In genomic region chr6:108446766-108447165, GRCm38 (mm10) we compare ENCODE assay signal across 17 mouse cellular contexts.
DNase-seq lines count a peak whose midpoint lies in the region; ATAC-seq and TF ChIP-seq lines count a peak whose summit lies in the region.
"Had no signal": no experiment of that assay in that cellular context is flagged by ENCODE, and none has a peak within 500 bp of the region (broad histone marks: within the 10 kb centered on the region; RNA-seq: fewer than 3 reads in every experiment).

No protein-coding gene starts in this region.

- TF ChIP-seq CTCF in forebrain, postnatal 0 days (IDR thresholded peaks at IDR 0.05; ENCODE audit: low read depth), result no peak
- TF ChIP-seq CTCF in heart, postnatal 0 days (IDR thresholded peaks at IDR 0.05; ENCODE audit: low read depth), result no peak
- no peak for TF ChIP-seq CTCF in liver, adult 2 months (IDR thresholded peaks at IDR 0.05; ENCODE audit: low read depth, low read length)
- no peak for TF ChIP-seq CTCF in cortical plate, adult 2 months (IDR thresholded peaks at IDR 0.05; ENCODE audit: extremely low read depth, insufficient read depth, low read length)
- no peak for TF ChIP-seq CTCF in midbrain, postnatal 0 days (IDR thresholded peaks at IDR 0.05)

- peak; percentile 22 for DNase-seq in forebrain, embryonic 11.5 days (ENCODE audit: low spot score)
- DNase-seq in forebrain, postnatal 0 days, result no peak
- no peak for DNase-seq in heart, postnatal 0 days (ENCODE audit: low spot score)
- no peak for DNase-seq in heart, adult 18-20 months
- no peak for DNase-seq in liver, adult 2 months (ENCODE audit: extremely low read depth, low read depth, low spot score)
- no peak for DNase-seq in liver
- DNase-seq in midbrain, postnatal 0 days (ENCODE audit: low spot score), result no peak
- DNase-seq: cerebellum, adult 11 months; cerebellum, postnatal 36 days; left cerebral cortex, postnatal 4 days; thymus, postnatal 4 days had no signal

- H3K9ac ChIP-seq in forebrain, embryonic 11.5 days (ENCODE audit: low read length), result no peak overlapping the region
- no peak overlapping the region for H3K9ac ChIP-seq in forebrain, postnatal 0 days
- H3K9ac ChIP-seq in heart, postnatal 0 days (replicated peaks; ENCODE audit: low read depth, low read length), result no peak overlapping the region
- H3K9ac ChIP-seq in liver, adult 2 months (ENCODE audit: low read depth, low read length), result no peak overlapping the region
- no peak overlapping the region for H3K9ac ChIP-seq in midbrain, postnatal 0 days (replicated peaks; ENCODE audit: low read length, poor library complexity, severe bottlenecking)
- H3K9ac ChIP-seq: embryonic facial prominence, embryonic 12.5 days; neural tube, embryonic 13.5 days had no signal

- H3K79me2 ChIP-seq in liver, adult 2 months (ENCODE audit: control insufficient read depth, insufficient read depth, low read length), result no peaks in the 10 kb centered on the region

- no peak overlapping the region for H3K27ac ChIP-seq in forebrain, embryonic 11.5 days (ENCODE audit: low read depth, low read length)
- no peak overlapping the region for H3K27ac ChIP-seq in forebrain, postnatal 0 days (ENCODE audit: low read depth, low read length)
- peak overlapping the region; percentile 74 for H3K27ac ChIP-seq in heart, postnatal 0 days (ENCODE audit: low read depth)
- peak overlapping the region; percentile 88 for H3K27ac ChIP-seq in liver, adult 2 months (replicated peaks; ENCODE audit: insufficient read depth, low read depth, low read length)
- peak overlapping the region; percentile 71; the same call in 1 of the 2 replicates for H3K27ac ChIP-seq in cortical plate, adult 2 months (ENCODE audit: insufficient read depth, low read length)
- H3K27ac ChIP-seq in midbrain, postnatal 0 days (ENCODE audit: low read depth, low read length), result no peak overlapping the region
- H3K27ac ChIP-seq: embryonic facial prominence, embryonic 12.5 days; forebrain, embryonic 10.5 days; neural tube, embryonic 13.5 days had no signal

- H3K4me1 ChIP-seq in forebrain, embryonic 11.5 days (replicated peaks; ENCODE audit: control insufficient read depth, insufficient read depth, low read length), result no peaks in the 10 kb centered on the region
- H3K4me1 ChIP-seq in forebrain, postnatal 0 days (ENCODE audit: insufficient read depth), result no peaks in the 10 kb centered on the region
- peaks cover 34% of the 10 kb centered on the region for H3K4me1 ChIP-seq in heart, postnatal 0 days (ENCODE audit: control insufficient read depth, insufficient read depth)
- peaks cover 42% of the 10 kb centered on the region for H3K4me1 ChIP-seq in liver, adult 2 months (ENCODE audit: control insufficient read depth, insufficient read depth, low read length)
- H3K4me1 ChIP-seq in cortical plate, adult 2 months (ENCODE audit: control insufficient read depth, insufficient read depth, low read length), result peaks cover 5% of the 10 kb centered on the region; the same call in 1 of the 2 replicates
- no peaks in the 10 kb centered on the region for H3K4me1 ChIP-seq in midbrain, postnatal 0 days (ENCODE audit: insufficient read depth, low read length)

- WGBS in forebrain, embryonic 11.5 days, result 82% methylated on average over 1 of the region's 1 CpGs
- WGBS in forebrain, postnatal 0 days, result 76% methylated on average over 1 of the region's 1 CpGs
- 57% methylated on average over 1 of the region's 1 CpGs for WGBS in heart, postnatal 0 days
- 10% methylated on average over 1 of the region's 1 CpGs for WGBS in liver, adult 2 months
- 76% methylated on average over 1 of the region's 1 CpGs for WGBS in midbrain, postnatal 0 days

- no peaks in the 10 kb centered on the region for H3K9me3 ChIP-seq in forebrain, embryonic 11.5 days (ENCODE audit: control insufficient read depth, low read length)
- no peaks in the 10 kb centered on the region for H3K9me3 ChIP-seq in forebrain, postnatal 0 days (ENCODE audit: low read length)
- 0 out of 2 replicates have a peak, but pooled peaks cover under 1% of the 10 kb centered on the region for H3K9me3 ChIP-seq in heart, postnatal 0 days (replicated peaks; ENCODE audit: control insufficient read depth, low read length)
- H3K9me3 ChIP-seq in midbrain, postnatal 0 days (ENCODE audit: low read length), result no peaks in the 10 kb centered on the region
- H3K9me3 ChIP-seq: embryonic facial prominence, embryonic 12.5 days; forebrain, embryonic 10.5 days; neural tube, embryonic 13.5 days had no signal

- no peak overlapping the region for H3K4me2 ChIP-seq in forebrain, embryonic 11.5 days (ENCODE audit: low read depth, low read length, severe bottlenecking)
- H3K4me2 ChIP-seq in forebrain, postnatal 0 days (ENCODE audit: low read depth), result no peak overlapping the region
- H3K4me2 ChIP-seq in heart, postnatal 0 days (ENCODE audit: low read depth, low read length), result no peak overlapping the region
- H3K4me2 ChIP-seq in midbrain, postnatal 0 days (ENCODE audit: low read depth, low read length, poor library complexity, severe bottlenecking), result no peak overlapping the region
- H3K4me2 ChIP-seq: embryonic facial prominence, embryonic 12.5 days; neural tube, embryonic 13.5 days had no signal

- no peak for TF ChIP-seq EP300 in heart, postnatal 0 days (IDR thresholded peaks at IDR 0.05; ENCODE audit: low read depth)

- no peak for TF ChIP-seq POLR2A in liver, adult 2 months (IDR thresholded peaks at IDR 0.05; ENCODE audit: extremely low read depth, insufficient read depth, low read length)
- TF ChIP-seq POLR2A in cortical plate, adult 2 months (IDR thresholded peaks at IDR 0.05; ENCODE audit: extremely low read depth, insufficient read depth, low read length), result no peak

- H3K36me3 ChIP-seq in forebrain, embryonic 11.5 days (ENCODE audit: control insufficient read depth, insufficient read depth, low read length), result no peaks in the 10 kb centered on the region
- no peaks in the 10 kb centered on the region for H3K36me3 ChIP-seq in forebrain, postnatal 0 days (ENCODE audit: insufficient read depth)
- H3K36me3 ChIP-seq in heart, postnatal 0 days (replicated peaks; ENCODE audit: control insufficient read depth, insufficient read depth, low read length), result peaks cover 9% of the 10 kb centered on the region; the same call in 1 of the 2 replicates
- H3K36me3 ChIP-seq in liver, adult 2 months (ENCODE audit: control insufficient read depth, insufficient read depth, low read length), result no peaks in the 10 kb centered on the region
- no peaks in the 10 kb centered on the region for H3K36me3 ChIP-seq in midbrain, postnatal 0 days (ENCODE audit: insufficient read depth, low read length)
- H3K36me3 ChIP-seq: embryonic facial prominence, embryonic 12.5 days; neural tube, embryonic 13.5 days had no signal

- no peak overlapping the region for H3K4me3 ChIP-seq in forebrain, embryonic 11.5 days (ENCODE audit: low read depth, low read length)
- H3K4me3 ChIP-seq in forebrain, postnatal 0 days (ENCODE audit: low read depth, low read length), result no peak overlapping the region
- no peak overlapping the region for H3K4me3 ChIP-seq in heart, postnatal 0 days (ENCODE audit: low read depth, low read length)
- H3K4me3 ChIP-seq in liver, adult 2 months (ENCODE audit: insufficient read depth, low read depth, low read length), result no peak overlapping the region
- H3K4me3 ChIP-seq in cortical plate, adult 2 months (ENCODE audit: insufficient read depth, low read length), result no peak overlapping the region
- H3K4me3 ChIP-seq in midbrain, postnatal 0 days (ENCODE audit: low read depth, low read length), result no peak overlapping the region
- H3K4me3 ChIP-seq: embryonic facial prominence, embryonic 12.5 days; forebrain, embryonic 10.5 days; neural tube, embryonic 13.5 days had no signal

- no peaks in the 10 kb centered on the region for H3K27me3 ChIP-seq in forebrain, embryonic 11.5 days (ENCODE audit: control insufficient read depth, insufficient read depth, low read length)
- H3K27me3 ChIP-seq in forebrain, postnatal 0 days (ENCODE audit: insufficient read depth, low read length), result no peaks in the 10 kb centered on the region
- no peaks in the 10 kb centered on the region for H3K27me3 ChIP-seq in heart, postnatal 0 days (ENCODE audit: control insufficient read depth, insufficient read depth, low read length)
- H3K27me3 ChIP-seq in liver, adult 2 months (ENCODE audit: control insufficient read depth, insufficient read depth, low read length), result no peaks in the 10 kb centered on the region
- H3K27me3 ChIP-seq in midbrain, postnatal 0 days (ENCODE audit: insufficient read depth, low read length), result no peaks in the 10 kb centered on the region
- H3K27me3 ChIP-seq: embryonic facial prominence, embryonic 12.5 days; neural tube, embryonic 13.5 days; Patski had no signal

- no peak for ATAC-seq in forebrain, embryonic 11.5 days (replicated peaks; ENCODE audit: low FRiP score)
- ATAC-seq in forebrain, postnatal 0 days, result no peak
- ATAC-seq in heart, postnatal 0 days (ENCODE audit: insufficient read depth, low read depth), result no peak
- ATAC-seq in midbrain, postnatal 0 days (ENCODE audit: low FRiP score), result no peak
- ATAC-seq: hindbrain, embryonic 16.5 days had no signal

Comparison
In these comparisons a context has a peak if more than half of its experiments do, and no peak if none do; other contexts are left out.
1. H3K27ac ChIP-seq: peak in heart, postnatal 0 days (single experiment), liver, adult 2 months (single experiment) and cortical plate, adult 2 months (single experiment); none in forebrain, embryonic 11.5 days (single experiment), forebrain, postnatal 0 days (single experiment) and midbrain, postnatal 0 days (single experiment).